Mouse (Mus musculus) heart, embryonic 16.5 days (tissue): Measurements from ENCODE around the gene Tmed10. TPM values are rescaled to one million over a fixed set of nuclear protein-coding genes. Genes with fewer than 3 reads are reported as not detected.
A peak's percentile ranks its signal among the peaks of the same experiment; 100 is the strongest.

Experiments
- ATAC-seq: fragments of 200-750 bp; cut with Nextera tagmentation; replicated peaks from 2 replicates; pipeline ENCODE4 v1.8.0; 2017; ENCODE audit warnings: moderate number of reproducible peaks; ENCODE audit not compliant: insufficient read depth, low FRiP score; ENCODE audit errors: extremely low read depth
- H3K27ac ChIP-seq: fragments of 300-500 bp; sonication (generic); 2 replicates; pipeline ENCODE4 v1.5.1; 2014; ENCODE audit warnings: mild to moderate bottlenecking, low read length, control low read depth, moderate library complexity
- H3K27me3 ChIP-seq: fragments of 300-500 bp; sonication (generic); 2 replicates; pipeline ENCODE4 v1.6.1; 2014; ENCODE audit warnings: low read length, mixed read lengths; ENCODE audit not compliant: control insufficient read depth, insufficient read depth
- H3K36me3 ChIP-seq: fragments of 300-500 bp; sonication (generic); 2 replicates; pipeline ENCODE4 v1.6.1; 2014; ENCODE audit not compliant: control insufficient read depth, insufficient read depth
- H3K4me1 ChIP-seq: fragments of 300-500 bp; sonication (generic); 2 replicates; pipeline ENCODE4 v1.6.1; 2014; ENCODE audit warnings: low read length, mixed read lengths; ENCODE audit not compliant: control insufficient read depth, insufficient read depth
- H3K4me2 ChIP-seq: fragments of 300-500 bp; sonication (generic); 2 replicates; pipeline ENCODE4 v1.6.1; 2014; ENCODE audit warnings: low read depth, mild to moderate bottlenecking, control low read depth, low read length
- H3K4me3 ChIP-seq: fragments of 300-500 bp; sonication (generic); 2 replicates; pipeline ENCODE4 v1.5.1; 2014; ENCODE audit warnings: mild to moderate bottlenecking, control low read depth, low read length
- H3K9ac ChIP-seq: fragments of 300-500 bp; sonication (generic); 2 replicates; pipeline ENCODE4 v1.6.1; 2014; ENCODE audit warnings: low read length, control low read depth
- H3K9me3 ChIP-seq: fragments of 300-500 bp; sonication (generic); replicated peaks from 2 replicates; pipeline ENCODE4 v1.6.1; 2016; ENCODE audit warnings: low read length; ENCODE audit not compliant: control insufficient read depth
- WGBS: fragments of 180-500 bp; shearing (Covaris S2); extraction: QIAGEN DNeasy Blood & Tissue Kit; methylation state at CpG from one replicate; pipeline ENCODE4 v1.1.7; 2014; 5-methylcytosine and 5-hydroxymethylcytosine counted together
- polyA plus RNA-seq: library from polyadenylated mRNA; unstranded; fragments of >200 nt; fragmentation: Nextera tagmentation; extraction: Ambion mirVana; gene quantifications from 2 replicates; pipeline ENCODE4 v1.2.1, GENCODE M21; 2015

The Tmed10 gene
- polyA plus RNA-seq, 1 experiment from 2014 or later, result 253 TPM

GRCm38 (mm10) chr12:85397063-85397959, 22.7 kb upstream of the Tmed10 start:
- H3K36me3 ChIP-seq, result no peaks in the 10 kb centered on the region
- H3K4me3 ChIP-seq, result no peak overlapping the region
- no peaks in the 10 kb centered on the region for H3K9me3 ChIP-seq
- H3K4me2 ChIP-seq, result peak overlapping the region; percentile 14; the same call in 1 of the 2 replicates
- no peaks in the 10 kb centered on the region for H3K27me3 ChIP-seq
- 41% methylated on average over 18 of the region's 18 CpGs for WGBS
- no peak for ATAC-seq
- H3K9ac ChIP-seq, result 0 out of 2 replicates have a peak overlapping the region, but pooled peaks have one; percentile 7
- H3K4me1 ChIP-seq, result peaks cover 20% of the 10 kb centered on the region
- H3K27ac ChIP-seq, result no peak overlapping the region

- ATAC-seq, result no peak
- no peaks in the 10 kb centered on the region for H3K9me3 ChIP-seq
- H3K27ac ChIP-seq, result peak overlapping the region; percentile 59
- no peak overlapping the region for H3K4me3 ChIP-seq
- 67% methylated on average over 7 of the region's 7 CpGs for WGBS
- no peak overlapping the region for H3K9ac ChIP-seq
- H3K36me3 ChIP-seq, result no peaks in the 10 kb centered on the region
- no peak overlapping the region for H3K4me2 ChIP-seq
- H3K4me1 ChIP-seq, result peaks cover 26% of the 10 kb centered on the region
- no peaks in the 10 kb centered on the region for H3K27me3 ChIP-seq
Measured at GRCm38 (mm10) chr12:85393981-85394380, 19.3 kb upstream of the Tmed10 start.

- H3K4me1 ChIP-seq, result peaks cover 26% of the 10 kb centered on the region
- H3K4me3 ChIP-seq, result no peak overlapping the region
- H3K4me2 ChIP-seq, result no peak overlapping the region
- ATAC-seq, result peak; percentile 54
- H3K9ac ChIP-seq, result no peak overlapping the region
- H3K27ac ChIP-seq, result peak overlapping the region; percentile 59
- H3K27me3 ChIP-seq, result no peaks in the 10 kb centered on the region
- H3K36me3 ChIP-seq, result no peaks in the 10 kb centered on the region
- no peaks in the 10 kb centered on the region for H3K9me3 ChIP-seq
- 40% methylated on average over 5 of the region's 5 CpGs for WGBS
Measured at GRCm38 (mm10) chr12:85393526-85393925, 18.9 kb upstream of the Tmed10 start.

GRCm38 (mm10) chr12:85391148-85391547, 16.5 kb upstream of the Tmed10 start:
- H3K4me2 ChIP-seq, result no peak overlapping the region
- H3K4me1 ChIP-seq, result peaks cover 17% of the 10 kb centered on the region
- no peaks in the 10 kb centered on the region for H3K9me3 ChIP-seq
- no peak for ATAC-seq
- H3K27me3 ChIP-seq, result no peaks in the 10 kb centered on the region
- H3K36me3 ChIP-seq, result no peaks in the 10 kb centered on the region
- no peak overlapping the region for H3K27ac ChIP-seq
- H3K9ac ChIP-seq, result no peak overlapping the region
- H3K4me3 ChIP-seq, result no peak overlapping the region
- WGBS, result 90% methylated on average over 7 of the region's 7 CpGs

GRCm38 (mm10) chr12:85389204-85390185, 14.8 kb upstream of the Tmed10 start:
- no peak overlapping the region for H3K4me2 ChIP-seq
- no peak overlapping the region for H3K9ac ChIP-seq
- no peak overlapping the region for H3K27ac ChIP-seq
- ATAC-seq, result no peak
- H3K27me3 ChIP-seq, result no peaks in the 10 kb centered on the region
- no peak overlapping the region for H3K4me3 ChIP-seq
- no peaks in the 10 kb centered on the region for H3K9me3 ChIP-seq
- no peaks in the 10 kb centered on the region for H3K36me3 ChIP-seq
- 41% methylated on average over 15 of the region's 15 CpGs for WGBS
- peaks cover 25% of the 10 kb centered on the region for H3K4me1 ChIP-seq

GRCm38 (mm10) chr12:85385995-85386375, 11.3 kb upstream of the Tmed10 start:
- H3K9me3 ChIP-seq, result no peaks in the 10 kb centered on the region
- H3K36me3 ChIP-seq, result no peaks in the 10 kb centered on the region
- no peak for ATAC-seq
- peaks cover 14% of the 10 kb centered on the region for H3K4me1 ChIP-seq
- no peak overlapping the region for H3K4me3 ChIP-seq
- WGBS, result 30% methylated on average over 5 of the region's 5 CpGs
- H3K27ac ChIP-seq, result peak overlapping the region; percentile 19; the same call in 1 of the 2 replicates
- H3K9ac ChIP-seq, result no peak overlapping the region
- no peaks in the 10 kb centered on the region for H3K27me3 ChIP-seq
- H3K4me2 ChIP-seq, result no peak overlapping the region

GRCm38 (mm10) chr12:85385329-85385994, 10.8 kb upstream of the Tmed10 start:
- ATAC-seq, result 0 out of 2 replicates have a peak, but pooled peaks have one; percentile 23
- 61% methylated on average over 10 of the region's 10 CpGs for WGBS
- Histone ChIP-seq H3K4me3 (no peak overlapping the region), H3K4me2 (no peak overlapping the region), H3K36me3 (no peaks in the 10 kb centered on the region), H3K9ac (no peak overlapping the region), H3K27ac (peak overlapping the region; percentile 19; the same call in 1 of the 2 replicates), H3K4me1 (peaks cover 14% of the 10 kb centered on the region), H3K9me3 (no peaks in the 10 kb centered on the region), H3K27me3 (no peaks in the 10 kb centered on the region)

GRCm38 (mm10) chr12:85382761-85383680, 8.4 kb upstream of the Tmed10 start:
- ATAC-seq, result no peak
- Histone ChIP-seq H3K4me3 (no peak overlapping the region), H3K4me1 (peaks cover 8% of the 10 kb centered on the region), H3K27ac (no peak overlapping the region), H3K36me3 (no peaks in the 10 kb centered on the region), H3K4me2 (no peak overlapping the region), H3K27me3 (no peaks in the 10 kb centered on the region), H3K9me3 (no peaks in the 10 kb centered on the region), H3K9ac (no peak overlapping the region)
- WGBS, result 58% methylated on average over 14 of the region's 14 CpGs
